Mouse (Mus musculus): ENCODE measurements at regions not wholly inside any gene's neighbourhood (a gene's known extent, or its start where the extent isn't known, plus 50 kb on each side); places are given as distances from the start of the nearest gene placed in this dataset.

GRCm38 (mm10) chr1:107853001-107853400, 263.2 kb downstream of the Serpinb8 start:
- no peaks in the 10 kb centered on the region for H3K4me1 ChIP-seq (ENCODE audit: control insufficient read depth, insufficient read depth, low read length)
- H3K27me3 ChIP-seq (ENCODE audit: control insufficient read depth, insufficient read depth, low read length): no peaks in the 10 kb centered on the region
- no peak overlapping the region for H3K4me2 ChIP-seq (ENCODE audit: low read depth, severe bottlenecking)
- H3K9me3 ChIP-seq (ENCODE audit: control insufficient read depth, low read length): no peaks in the 10 kb centered on the region
- WGBS: 91% methylated on average over 4 of the region's 4 CpGs
- H3K9ac ChIP-seq (ENCODE audit: low read length): no peak overlapping the region
- ATAC-seq (ENCODE audit: insufficient number of reproducible peaks, low FRiP score, low TSS enrichment, low read depth): no peak
- H3K36me3 ChIP-seq (ENCODE audit: control insufficient read depth, insufficient read depth, low read length): no peaks in the 10 kb centered on the region
- no peak overlapping the region for H3K27ac ChIP-seq (replicated peaks; ENCODE audit: low read depth, low read length)
- H3K4me3 ChIP-seq (ENCODE audit: low read depth, low read length): no peak overlapping the region
- no peak for DNase-seq (ENCODE audit: low spot score)

- Histone ChIP-seq H3K36me3 (ENCODE audit: control insufficient read depth, insufficient read depth, low read length) (no peaks in the 10 kb centered on the region), H3K4me1 (ENCODE audit: control insufficient read depth, insufficient read depth, low read length) (no peaks in the 10 kb centered on the region), H3K9me3 (ENCODE audit: control insufficient read depth, low read length) (no peaks in the 10 kb centered on the region), H3K27me3 (ENCODE audit: control insufficient read depth, insufficient read depth, low read length) (no peaks in the 10 kb centered on the region), H3K4me2 (ENCODE audit: low read depth, severe bottlenecking) (no peak overlapping the region), H3K4me3 (ENCODE audit: low read depth, low read length) (no peak overlapping the region), H3K27ac (replicated peaks; ENCODE audit: low read depth, low read length) (no peak overlapping the region), H3K9ac (ENCODE audit: low read length) (no peak overlapping the region)
- no peak for DNase-seq (ENCODE audit: low spot score)
- ATAC-seq (ENCODE audit: insufficient number of reproducible peaks, low FRiP score, low TSS enrichment, low read depth): no peak
- WGBS: 50% methylated on average over 3 of the region's 3 CpGs
Observed at GRCm38 (mm10) chr1:107897743-107898437, 308.1 kb downstream of the Serpinb8 start.

GRCm38 (mm10) chr1:107899261-107899660, 309.5 kb downstream of the Serpinb8 start:
- H3K9ac ChIP-seq (ENCODE audit: low read length): no peak overlapping the region
- H3K4me3 ChIP-seq (ENCODE audit: low read depth, low read length): no peak overlapping the region
- H3K4me2 ChIP-seq (ENCODE audit: low read depth, severe bottlenecking): no peak overlapping the region
- no peaks in the 10 kb centered on the region for H3K27me3 ChIP-seq (ENCODE audit: control insufficient read depth, insufficient read depth, low read length)
- no peaks in the 10 kb centered on the region for H3K36me3 ChIP-seq (ENCODE audit: control insufficient read depth, insufficient read depth, low read length)
- DNase-seq (ENCODE audit: low spot score): no peak
- no peaks in the 10 kb centered on the region for H3K9me3 ChIP-seq (ENCODE audit: control insufficient read depth, low read length)
- H3K4me1 ChIP-seq (ENCODE audit: control insufficient read depth, insufficient read depth, low read length): no peaks in the 10 kb centered on the region
- no peak for ATAC-seq (ENCODE audit: insufficient number of reproducible peaks, low FRiP score, low TSS enrichment, low read depth)
- WGBS: 90% methylated on average over 4 of the region's 4 CpGs
- H3K27ac ChIP-seq (replicated peaks; ENCODE audit: low read depth, low read length): no peak overlapping the region

- H3K9me3 ChIP-seq (ENCODE audit: control insufficient read depth, low read length): no peaks in the 10 kb centered on the region
- H3K4me1 ChIP-seq (ENCODE audit: control insufficient read depth, insufficient read depth, low read length): no peaks in the 10 kb centered on the region
- ATAC-seq (ENCODE audit: insufficient number of reproducible peaks, low FRiP score, low TSS enrichment, low read depth): no peak
- no peaks in the 10 kb centered on the region for H3K36me3 ChIP-seq (ENCODE audit: control insufficient read depth, insufficient read depth, low read length)
- WGBS: 92% methylated on average over 2 of the region's 2 CpGs
- no peak overlapping the region for H3K27ac ChIP-seq (replicated peaks; ENCODE audit: low read depth, low read length)
- no peaks in the 10 kb centered on the region for H3K27me3 ChIP-seq (ENCODE audit: control insufficient read depth, insufficient read depth, low read length)
- no peak for DNase-seq (ENCODE audit: low spot score)
- H3K4me3 ChIP-seq (ENCODE audit: low read depth, low read length): no peak overlapping the region
- H3K4me2 ChIP-seq (ENCODE audit: low read depth, severe bottlenecking): no peak overlapping the region
- no peak overlapping the region for H3K9ac ChIP-seq (ENCODE audit: low read length)
Observed at GRCm38 (mm10) chr1:107900449-107900848, 310.6 kb downstream of the Serpinb8 start.

GRCm38 (mm10) chr1:107900913-107901312, 311.1 kb downstream of the Serpinb8 start:
- DNase-seq (ENCODE audit: low spot score) (no peak), ATAC-seq (ENCODE audit: insufficient number of reproducible peaks, low FRiP score, low TSS enrichment, low read depth) (no peak)
- H3K36me3 ChIP-seq (ENCODE audit: control insufficient read depth, insufficient read depth, low read length): no peaks in the 10 kb centered on the region
- H3K9ac ChIP-seq (ENCODE audit: low read length): no peak overlapping the region
- H3K4me1 ChIP-seq (ENCODE audit: control insufficient read depth, insufficient read depth, low read length): no peaks in the 10 kb centered on the region
- no peak overlapping the region for H3K4me2 ChIP-seq (ENCODE audit: low read depth, severe bottlenecking)
- no peaks in the 10 kb centered on the region for H3K9me3 ChIP-seq (ENCODE audit: control insufficient read depth, low read length)
- no peaks in the 10 kb centered on the region for H3K27me3 ChIP-seq (ENCODE audit: control insufficient read depth, insufficient read depth, low read length)
- H3K27ac ChIP-seq (replicated peaks; ENCODE audit: low read depth, low read length): no peak overlapping the region
- no peak overlapping the region for H3K4me3 ChIP-seq (ENCODE audit: low read depth, low read length)
- 96% methylated on average over 1 of the region's 1 CpGs for WGBS

- no peak for ATAC-seq (ENCODE audit: insufficient number of reproducible peaks, low FRiP score, low TSS enrichment, low read depth)
- H3K9me3 ChIP-seq (ENCODE audit: control insufficient read depth, low read length): no peaks in the 10 kb centered on the region
- no peaks in the 10 kb centered on the region for H3K4me1 ChIP-seq (ENCODE audit: control insufficient read depth, insufficient read depth, low read length)
- no peak overlapping the region for H3K9ac ChIP-seq (ENCODE audit: low read length)
- DNase-seq (ENCODE audit: low spot score): no peak
- H3K36me3 ChIP-seq (ENCODE audit: control insufficient read depth, insufficient read depth, low read length): no peaks in the 10 kb centered on the region
- H3K27me3 ChIP-seq (ENCODE audit: control insufficient read depth, insufficient read depth, low read length): no peaks in the 10 kb centered on the region
- no peak overlapping the region for H3K27ac ChIP-seq (replicated peaks; ENCODE audit: low read depth, low read length)
- no peak overlapping the region for H3K4me2 ChIP-seq (ENCODE audit: low read depth, severe bottlenecking)
- WGBS: 56% methylated on average over 4 of the region's 4 CpGs
- no peak overlapping the region for H3K4me3 ChIP-seq (ENCODE audit: low read depth, low read length)
Observed at GRCm38 (mm10) chr1:107908236-107909063, 318.6 kb downstream of the Serpinb8 start.

GRCm38 (mm10) chr1:107914671-107915590, 325.1 kb downstream of the Serpinb8 start:
- Histone ChIP-seq H3K9ac (ENCODE audit: low read length) (no peak overlapping the region), H3K27me3 (ENCODE audit: control insufficient read depth, insufficient read depth, low read length) (no peaks in the 10 kb centered on the region), H3K4me3 (ENCODE audit: low read depth, low read length) (no peak overlapping the region), H3K4me1 (ENCODE audit: control insufficient read depth, insufficient read depth, low read length) (peaks cover 10% of the 10 kb centered on the region; the same call in 1 of the 2 replicates), H3K36me3 (ENCODE audit: control insufficient read depth, insufficient read depth, low read length) (no peaks in the 10 kb centered on the region), H3K27ac (replicated peaks; ENCODE audit: low read depth, low read length) (no peak overlapping the region), H3K9me3 (ENCODE audit: control insufficient read depth, low read length) (no peaks in the 10 kb centered on the region), H3K4me2 (ENCODE audit: low read depth, severe bottlenecking) (no peak overlapping the region)
- DNase-seq (ENCODE audit: low spot score) (no peak), ATAC-seq (ENCODE audit: insufficient number of reproducible peaks, low FRiP score, low TSS enrichment, low read depth) (no peak)
- WGBS: 30% methylated on average over 7 of the region's 7 CpGs

- peak; percentile 36 for DNase-seq (ENCODE audit: low spot score)
- H3K36me3 ChIP-seq (ENCODE audit: control insufficient read depth, insufficient read depth, low read length): no peaks in the 10 kb centered on the region
- H3K9me3 ChIP-seq (ENCODE audit: control insufficient read depth, low read length): no peaks in the 10 kb centered on the region
- no peak overlapping the region for H3K4me2 ChIP-seq (ENCODE audit: low read depth, severe bottlenecking)
- H3K27me3 ChIP-seq (ENCODE audit: control insufficient read depth, insufficient read depth, low read length): no peaks in the 10 kb centered on the region
- no peak overlapping the region for H3K27ac ChIP-seq (replicated peaks; ENCODE audit: low read depth, low read length)
- H3K4me1 ChIP-seq (ENCODE audit: control insufficient read depth, insufficient read depth, low read length): peaks cover 10% of the 10 kb centered on the region; the same call in 1 of the 2 replicates
- WGBS: 19% methylated on average over 5 of the region's 5 CpGs
- H3K4me3 ChIP-seq (ENCODE audit: low read depth, low read length): no peak overlapping the region
- ATAC-seq (ENCODE audit: insufficient number of reproducible peaks, low FRiP score, low TSS enrichment, low read depth): peak; percentile 73; the same call in 1 of the 2 replicates
- no peak overlapping the region for H3K9ac ChIP-seq (ENCODE audit: low read length)
Observed at GRCm38 (mm10) chr1:107917037-107917436, 327.2 kb downstream of the Serpinb8 start.

Measured in limb, embryonic 11.5 days (tissue).